8 mouse cellular contexts compared by ENCODE assay signal in the genomic region with DNA sequence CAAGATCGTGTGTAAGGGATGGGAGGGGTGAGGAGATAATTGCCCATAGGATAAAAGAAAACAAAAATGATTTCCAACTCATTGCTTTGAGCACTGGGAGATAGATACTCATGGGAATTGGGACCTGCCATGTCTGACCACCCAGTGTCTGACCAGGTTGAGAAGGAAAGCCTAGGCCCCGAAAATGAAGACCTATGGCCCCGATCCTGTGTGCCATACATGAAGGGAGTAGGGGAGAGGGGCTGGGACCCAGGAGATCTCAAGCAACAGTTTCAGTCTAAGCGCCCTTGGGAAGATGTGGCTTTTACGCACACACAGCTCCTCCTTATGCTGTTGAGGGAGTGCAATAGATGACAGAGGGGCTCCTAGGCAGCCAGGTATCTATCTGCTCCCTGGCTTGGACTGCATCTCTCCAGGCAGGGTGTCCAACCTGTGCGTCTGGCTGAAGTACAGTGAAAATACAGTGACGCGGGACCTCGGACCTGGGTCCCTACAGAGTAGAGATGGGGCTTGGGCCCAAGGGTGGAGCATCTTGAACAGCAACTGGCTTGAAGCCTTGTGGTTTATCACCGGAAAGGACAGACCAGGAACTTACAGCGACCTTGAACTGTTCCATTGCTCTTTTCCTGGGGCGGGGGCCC. TPM values are rescaled to one million over a fixed set of nuclear protein-coding genes. Genes with fewer than 3 reads are reported as not detected.
DNase-seq lines count a peak whose midpoint lies in the region; ATAC-seq and TF ChIP-seq lines count a peak whose summit lies in the region.

No protein-coding gene starts in this region.

- intact Hi-C loops in gastrocnemius, postnatal 14 days (cut with DNase I; ENCODE audit: low total_unique reads) = no loop called here
- intact Hi-C loops in gastrocnemius, postnatal 36 days (cut with DNase I) = no loop called here

- H3K9ac ChIP-seq in ES-E14 (ENCODE audit: insufficient read depth, low read depth, low read length, poor library complexity, severe bottlenecking) = no peak overlapping the region
- H3K9ac ChIP-seq in forebrain, postnatal 0 days = peak overlapping the region; percentile 39; the same call in 1 of the 2 replicates
- H3K9ac ChIP-seq in limb, embryonic 15.5 days = no peak overlapping the region
- no peak overlapping the region for H3K9ac ChIP-seq in stomach, embryonic 15.5 days

- H3K4me1 ChIP-seq in ES-E14 (ENCODE audit: control insufficient read depth in 2 of 2, insufficient read depth in 2 of 2, low read length in 2 of 2, poor library complexity in 1 of 2) = no peaks in the 10 kb centered on the region; a peak in 1 of 4 replicates
- 0 out of 2 replicates have a peak, but pooled peaks cover 21% of the 10 kb centered on the region for H3K4me1 ChIP-seq in forebrain, postnatal 0 days (ENCODE audit: insufficient read depth)
- peaks cover 24% of the 10 kb centered on the region for H3K4me1 ChIP-seq in limb, embryonic 15.5 days
- peaks cover 11% of the 10 kb centered on the region for H3K4me1 ChIP-seq in stomach, embryonic 15.5 days

- peak overlapping the region; percentile 57 to 61; a peak in 2 of 4 replicates for H3K4me3 ChIP-seq in ES-E14 (ENCODE audit: insufficient read depth in 1 of 2, low read depth in 1 of 2, low read length in 2 of 2, poor library complexity in 1 of 2, severe bottlenecking in 1 of 2)
- H3K4me3 ChIP-seq in forebrain, postnatal 0 days (ENCODE audit: low read depth, low read length) = peak overlapping the region; percentile 41
- peak overlapping the region; percentile 49 for H3K4me3 ChIP-seq in limb, embryonic 15.5 days
- peak overlapping the region; percentile 43 for H3K4me3 ChIP-seq in stomach, embryonic 15.5 days (replicated peaks)

- WGBS in forebrain, postnatal 0 days = 10% methylated on average over 12 of the region's 12 CpGs
- 10% methylated on average over 12 of the region's 12 CpGs for WGBS in limb, embryonic 15.5 days
- 13% methylated on average over 12 of the region's 12 CpGs for WGBS in stomach, embryonic 15.5 days

- DNase-seq in gastrocnemius, postnatal 14 days = peak; percentile 9
- no peak for DNase-seq in gastrocnemius, postnatal 36 days
- no peak for DNase-seq in ES-E14 (ENCODE audit: low read depth, low spot score)
- DNase-seq in forebrain, postnatal 0 days = peak; percentile 14
- DNase-seq in adrenal gland, adult 2 months = no peak
- no peak for DNase-seq in thymus, postnatal 14 days

- no peak for TF ChIP-seq CTCF in forebrain, postnatal 0 days (IDR thresholded peaks at IDR 0.05; ENCODE audit: low read depth)

- no peaks in the 10 kb centered on the region for H3K9me3 ChIP-seq in ES-E14 (ENCODE audit: control insufficient read depth, insufficient read depth, low read depth, low read length)
- no peaks in the 10 kb centered on the region for H3K9me3 ChIP-seq in forebrain, postnatal 0 days (ENCODE audit: low read length)
- H3K9me3 ChIP-seq in limb, embryonic 15.5 days = no peaks in the 10 kb centered on the region
- no peaks in the 10 kb centered on the region for H3K9me3 ChIP-seq in stomach, embryonic 15.5 days

- H3K36me3 ChIP-seq in ES-E14 (ENCODE audit: control insufficient read depth, insufficient read depth, low read length, poor library complexity, severe bottlenecking) = no peaks in the 10 kb centered on the region
- no peaks in the 10 kb centered on the region for H3K36me3 ChIP-seq in forebrain, postnatal 0 days (ENCODE audit: insufficient read depth)
- H3K36me3 ChIP-seq in limb, embryonic 15.5 days = no peaks in the 10 kb centered on the region
- H3K36me3 ChIP-seq in stomach, embryonic 15.5 days = no peaks in the 10 kb centered on the region

- H3K4me2 ChIP-seq in forebrain, postnatal 0 days (ENCODE audit: low read depth) = peak overlapping the region; percentile 92
- H3K4me2 ChIP-seq in limb, embryonic 15.5 days = peak overlapping the region; percentile 93
- peak overlapping the region; percentile 81 for H3K4me2 ChIP-seq in stomach, embryonic 15.5 days

- in situ Hi-C loops in ES-E14 (cut with MboI; ENCODE audit: low sequenced_read_pairs in 2 of 2, unreplicated experiment in 2 of 2) = no loop called here

- peak; percentile 32 for ATAC-seq in forebrain, postnatal 0 days
- ATAC-seq in limb, embryonic 15.5 days (ENCODE audit: insufficient number of reproducible peaks, low FRiP score, low TSS enrichment, low read depth) = no peak; the same call in 1 of the 2 replicates
- no peak for ATAC-seq in stomach, embryonic 15.5 days (ENCODE audit: insufficient read depth, low FRiP score, low read depth)

- no peak overlapping the region for H3K27ac ChIP-seq in ES-E14 (ENCODE audit: insufficient read depth, low read depth, low read length, poor library complexity, severe bottlenecking)
- no peak overlapping the region for H3K27ac ChIP-seq in forebrain, postnatal 0 days (ENCODE audit: low read depth, low read length)
- H3K27ac ChIP-seq in limb, embryonic 15.5 days = no peak overlapping the region
- no peak overlapping the region for H3K27ac ChIP-seq in stomach, embryonic 15.5 days

- peaks cover 14% of the 10 kb centered on the region for H3K27me3 ChIP-seq in forebrain, postnatal 0 days (ENCODE audit: insufficient read depth, low read length)
- peaks cover 36% of the 10 kb centered on the region for H3K27me3 ChIP-seq in limb, embryonic 15.5 days
- H3K27me3 ChIP-seq in stomach, embryonic 15.5 days (replicated peaks) = peaks cover 40% of the 10 kb centered on the region

TF ChIP-seq in ES-E14, 5 proteins besides CTCF, POLR2A, EP300 and RAD21:
- TF ChIP-seq HCFC1 (IDR thresholded peaks at IDR 0.05; ENCODE audit: borderline replicate concordance, insufficient read depth, low read length) (no peak), ZC3H11A (IDR thresholded peaks at IDR 0.05; ENCODE audit: borderline replicate concordance, low read depth, low read length) (no peak), MAFK (IDR thresholded peaks at IDR 0.05; ENCODE audit: insufficient read depth, low read depth, low read length) (no peak), ZNF384 (IDR thresholded peaks at IDR 0.05; ENCODE audit: low read depth, low read length) (no peak), CHD2 (IDR thresholded peaks at IDR 0.05; ENCODE audit: low read depth, low read length) (no peak)

RNA-seq across cellular contexts. Expression of gene Wnt2, which starts 0.6 kb away (rescaled TPM):
- under 1 TPM; 0.44 to 0.88 TPM for total RNA-seq in gastrocnemius, postnatal 14 days (2021)
- total RNA-seq in gastrocnemius, postnatal 36 days (2021) = under 1 TPM; 0.10 to 0.22 TPM
- 0.11 and 0.27 TPM in 2 replicates for total RNA-seq in ES-E14 (2012; rRNA removed)
- total RNA-seq in forebrain, postnatal 0 days (2014; rRNA removed) = 1.6 and 1.8 TPM in 2 replicates
- 0.82 and 1.2 TPM in 2 replicates for polyA plus RNA-seq in forebrain, postnatal 0 days (2015; fragmentation: Nextera tagmentation; extraction: Ambion mirVana)
- 7.1 TPM in 2 replicates for polyA plus RNA-seq in limb, embryonic 15.5 days (2015; fragmentation: Nextera tagmentation; extraction: Ambion mirVana)
- 1.8 and 2.4 TPM in 2 replicates for polyA plus RNA-seq in stomach, embryonic 15.5 days (2015; fragmentation: Nextera tagmentation; extraction: Ambion mirVana)
- under 1 TPM; 0.41 to 0.58 TPM for total RNA-seq in adrenal gland, adult 2 months (2021)
- 0.48 and 0.49 TPM in 2 replicates for polyA plus RNA-seq in adrenal gland, adult 2 months (2012; rRNA removed)

Comparison
In these comparisons a context has a peak if more than half of its experiments do, and no peak if none do; other contexts are left out.
1. DNase-seq: peak in gastrocnemius, postnatal 14 days (single experiment) and forebrain, postnatal 0 days (single experiment); none in gastrocnemius, postnatal 36 days (0 of 2), ES-E14 (single experiment), adrenal gland, adult 2 months (single experiment) and thymus, postnatal 14 days (single experiment).
2. Peak in every context shown above with its lines, with median percentiles within 50 percentile points of each other: H3K4me3 ChIP-seq and H3K4me2 ChIP-seq.